Mouse (Mus musculus) mouse trophoblast stem cell (cell line): ENCODE data around the gene Fscn2.
"Not testable (repeated sequence)": the region's sequence is repeated elsewhere in the genome, so short reads cannot be mapped to it uniquely, and the experiment has no call there.

ENCODE experiments used
- in situ Hi-C, 2 experiments: fragments of 300-500 bp; cut with MseI, MboI; formaldehyde crosslinking; loops; 2 replicates in 1 of 2; 3 replicates in 1 of 2; pipeline ENCODE4 v1.15.1; 2025

The Fscn2 gene

DNA sequence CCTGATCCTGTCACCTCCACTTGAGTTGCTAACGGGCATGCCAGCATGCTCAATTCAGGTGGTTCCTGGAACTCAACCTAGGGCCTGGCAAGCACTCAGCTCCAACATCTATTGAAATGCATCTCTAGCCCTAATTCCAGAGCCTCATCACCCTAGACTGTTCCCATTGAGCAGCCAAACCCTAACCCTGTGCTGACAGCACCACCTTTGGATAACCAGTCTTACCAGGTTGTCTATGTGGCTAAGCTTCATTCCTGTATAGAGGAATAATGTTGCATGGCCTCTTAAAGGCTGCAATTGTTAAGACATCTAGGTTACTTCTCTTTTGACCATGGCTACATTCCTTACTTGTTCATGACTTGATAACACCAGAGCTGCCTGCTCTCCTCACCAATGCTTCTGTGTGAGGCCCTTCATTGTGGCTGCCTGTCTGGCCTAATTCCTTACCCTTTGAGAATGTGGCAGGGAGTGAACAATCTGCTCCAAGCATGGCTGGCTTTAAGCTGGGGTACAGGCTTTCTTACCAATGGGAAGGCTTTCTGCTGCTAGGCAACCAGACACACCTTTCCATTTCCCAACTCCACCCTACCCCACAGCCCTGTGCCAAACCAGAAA is 16.2 kb upstream of the Fscn2 start:
- in situ Hi-C loops: no loop called here

DNA sequence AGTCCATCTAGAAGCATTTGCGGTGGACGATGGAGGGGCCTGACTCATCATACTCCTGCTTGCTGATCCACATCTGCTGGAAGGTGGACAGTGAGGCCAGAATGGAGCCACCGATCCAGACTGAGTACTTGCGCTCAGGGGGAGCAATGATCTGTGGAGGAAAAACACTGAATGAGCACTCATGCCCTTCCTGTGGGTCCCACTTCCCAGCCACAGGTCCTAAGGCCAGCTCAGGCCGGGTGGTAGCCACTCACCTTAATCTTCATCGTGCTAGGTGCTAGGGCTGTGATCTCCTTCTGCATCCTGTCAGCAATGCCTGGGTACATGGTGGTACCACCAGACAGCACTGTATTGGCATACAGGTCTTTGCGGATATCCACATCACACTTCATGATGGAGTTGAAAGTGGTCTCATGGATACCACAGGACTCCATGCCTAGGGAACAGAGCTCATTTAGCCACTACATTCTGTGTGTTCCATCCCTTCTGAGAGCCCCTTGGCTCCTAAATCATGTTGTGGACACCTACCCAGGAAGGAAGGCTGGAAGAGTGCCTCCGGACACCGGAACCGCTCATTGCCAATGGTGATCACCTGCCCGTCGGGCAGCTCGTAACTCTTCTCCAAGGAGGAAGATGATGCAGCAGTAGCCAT is 14.8 kb upstream of the Fscn2 start:
- in situ Hi-C loops: not testable (repeated sequence)

DNA sequence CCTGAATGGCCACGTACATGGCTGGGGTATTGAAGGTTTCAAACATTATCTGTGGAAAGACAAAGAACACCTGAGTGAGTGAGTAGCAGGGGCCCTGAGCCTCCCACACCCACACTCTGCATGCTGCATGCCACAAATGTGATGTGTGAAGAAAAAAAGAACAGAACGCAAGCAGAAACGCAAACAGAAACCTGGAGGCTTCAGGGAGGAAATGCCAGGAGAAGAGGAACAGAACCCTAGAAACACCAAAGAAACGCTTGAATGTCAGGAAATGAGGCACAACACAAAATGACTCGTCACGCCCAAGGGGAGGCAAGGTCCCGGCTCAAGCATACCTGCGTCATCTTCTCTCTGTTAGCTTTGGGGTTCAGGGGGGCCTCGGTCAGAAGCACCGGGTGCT is 14.0 kb upstream of the Fscn2 start:
- in situ Hi-C loops: no loop called here

DNA sequence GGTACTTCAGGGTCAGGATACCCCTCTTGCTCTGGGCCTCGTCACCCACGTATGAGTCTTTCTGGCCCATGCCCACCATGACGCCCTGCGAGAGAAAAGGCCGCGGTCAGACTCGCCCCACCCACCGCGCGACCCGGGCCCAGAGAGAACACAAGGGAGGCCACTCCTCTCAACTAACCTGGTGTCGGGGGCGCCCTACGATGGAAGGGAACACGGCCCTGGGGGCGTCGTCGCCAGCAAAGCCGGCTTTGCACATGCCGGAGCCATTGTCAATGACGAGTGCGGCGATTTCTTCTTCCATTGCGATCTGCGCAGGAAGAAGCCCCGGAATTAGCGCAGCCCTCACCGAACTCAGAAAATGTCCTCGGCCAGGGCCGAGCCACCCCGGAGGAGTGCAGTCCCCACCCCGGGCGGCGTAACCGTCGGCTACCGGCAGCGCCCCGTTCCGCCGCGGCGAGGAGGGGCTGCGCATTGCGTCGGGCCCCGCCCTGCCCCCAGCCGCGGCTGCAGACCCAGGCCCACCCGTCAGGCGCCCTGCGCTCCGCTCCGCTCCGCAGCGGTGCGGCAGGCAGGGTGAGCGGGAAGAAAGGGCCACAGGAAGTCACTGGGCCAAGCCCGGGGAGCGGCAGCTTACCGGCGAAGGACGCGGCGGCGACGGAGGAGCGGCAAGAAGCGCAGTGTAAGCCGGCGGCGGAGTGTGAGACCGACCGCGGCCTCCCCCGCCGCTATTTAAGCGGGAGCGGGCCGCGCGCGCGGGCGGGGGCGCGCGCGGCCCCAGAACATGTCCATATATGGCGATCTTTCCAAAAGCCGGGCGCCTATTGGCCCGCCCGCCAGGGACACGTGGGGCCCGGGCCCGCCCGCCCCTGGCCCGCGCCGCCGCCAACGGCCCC is 13.3 kb upstream of the Fscn2 start, which contains the start of gene Actg1:
Gene Actg1 (minus strand): TSS at position 752 of the 893 bp plus-strand sequence.
- in situ Hi-C loops: no loop called here

DNA sequence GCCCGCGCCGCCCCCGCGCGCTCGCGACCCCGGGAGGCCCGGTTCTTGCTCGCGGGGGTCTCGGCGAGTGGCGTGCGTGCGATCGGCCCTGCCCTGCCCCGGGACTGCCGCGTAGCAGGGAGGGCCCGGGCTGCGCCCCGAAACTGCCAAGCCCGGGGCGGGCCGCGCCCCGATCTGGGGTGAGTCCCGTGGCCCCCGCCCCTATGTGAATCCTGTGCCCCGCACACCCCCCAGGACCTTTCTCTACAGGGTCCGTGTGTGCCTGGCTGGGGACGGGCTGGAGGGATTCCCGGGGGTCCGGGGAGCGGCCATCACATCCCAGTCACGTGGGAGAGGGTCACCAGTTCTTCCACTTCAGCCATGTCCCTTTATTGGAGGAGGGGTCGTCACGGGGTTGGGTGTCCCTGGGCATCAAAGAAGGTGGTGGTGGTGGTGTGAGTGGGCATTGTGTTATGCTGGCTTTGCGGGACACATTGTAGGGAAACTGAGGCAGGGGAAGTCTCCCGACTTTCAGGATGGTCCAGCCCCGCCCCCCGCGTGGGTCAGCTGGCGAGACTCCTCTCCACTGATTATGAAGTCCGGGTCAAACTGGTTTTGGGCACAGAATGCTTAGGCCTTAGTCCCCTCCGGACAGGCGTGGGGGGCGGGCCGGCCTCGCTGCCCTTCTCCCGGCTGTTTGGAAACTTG is 12.5 kb upstream of the Fscn2 start:
- in situ Hi-C loops: no loop called here

DNA sequence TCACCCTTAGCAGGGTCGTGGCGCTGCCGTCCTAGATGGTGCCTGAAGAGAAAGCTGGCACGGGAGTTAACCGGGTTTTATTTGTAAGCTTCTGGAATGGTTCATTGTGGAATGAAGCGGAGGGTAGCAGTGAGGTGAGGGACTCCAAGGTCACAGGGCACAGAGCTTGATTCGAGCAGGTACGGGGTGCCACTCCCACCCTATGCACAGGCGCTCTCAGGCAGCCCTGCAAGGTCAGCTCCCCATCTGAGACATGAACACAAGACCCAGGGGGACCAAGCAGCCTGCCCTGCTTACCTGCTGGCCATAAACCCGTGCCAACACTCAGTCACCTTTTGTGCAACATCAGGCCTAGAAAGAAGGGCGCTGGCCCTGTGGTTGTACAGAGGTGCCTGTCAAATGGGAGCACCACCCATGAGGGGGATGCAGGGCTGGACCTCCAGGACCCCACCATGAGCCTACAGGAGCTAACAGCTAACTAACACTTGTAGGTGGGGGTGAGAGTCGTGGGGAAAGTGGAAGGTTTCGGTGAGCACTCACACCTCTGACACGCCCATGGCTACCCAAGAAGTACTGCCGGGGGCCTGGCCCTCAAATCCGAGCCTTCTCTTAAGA is 11.9 kb upstream of the Fscn2 start:
- in situ Hi-C loops: no loop called here

DNA sequence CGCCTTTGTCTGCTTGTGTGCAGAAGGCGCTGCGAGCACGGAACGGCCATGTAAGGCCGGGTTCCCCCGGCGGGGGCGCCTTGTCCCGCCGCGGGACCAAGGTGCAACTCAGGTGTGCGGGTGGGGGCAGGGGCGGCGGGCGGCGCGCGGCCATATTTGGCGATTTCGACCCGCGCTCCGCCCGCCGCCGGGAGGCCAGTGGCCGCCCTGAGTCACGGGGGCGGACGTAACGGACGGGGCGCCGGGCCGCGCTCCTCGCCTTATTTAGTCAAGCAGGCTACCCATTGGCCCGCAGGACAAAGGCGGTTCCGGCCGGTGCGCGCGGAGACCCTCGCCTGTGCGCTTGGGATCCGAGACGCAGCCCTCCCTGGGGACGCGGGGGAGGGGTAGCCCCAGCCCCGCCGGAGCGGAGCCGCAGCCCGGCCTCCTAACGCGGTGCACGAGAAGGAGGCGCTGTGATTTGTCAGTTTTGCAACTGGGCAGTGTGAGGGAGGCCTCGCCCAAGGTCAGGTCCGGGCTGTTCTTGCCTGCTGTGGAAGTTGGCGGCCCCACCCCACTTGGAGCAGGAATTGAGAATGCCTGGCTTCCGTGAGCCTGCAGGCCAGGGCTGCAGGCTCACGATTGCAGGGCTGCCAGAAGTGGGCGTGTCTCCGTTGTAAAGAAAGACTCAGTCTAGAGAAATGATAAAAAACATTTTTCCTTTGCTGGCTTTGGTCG is 11.2 kb upstream of the Fscn2 start:
- in situ Hi-C loops: no loop called here

DNA sequence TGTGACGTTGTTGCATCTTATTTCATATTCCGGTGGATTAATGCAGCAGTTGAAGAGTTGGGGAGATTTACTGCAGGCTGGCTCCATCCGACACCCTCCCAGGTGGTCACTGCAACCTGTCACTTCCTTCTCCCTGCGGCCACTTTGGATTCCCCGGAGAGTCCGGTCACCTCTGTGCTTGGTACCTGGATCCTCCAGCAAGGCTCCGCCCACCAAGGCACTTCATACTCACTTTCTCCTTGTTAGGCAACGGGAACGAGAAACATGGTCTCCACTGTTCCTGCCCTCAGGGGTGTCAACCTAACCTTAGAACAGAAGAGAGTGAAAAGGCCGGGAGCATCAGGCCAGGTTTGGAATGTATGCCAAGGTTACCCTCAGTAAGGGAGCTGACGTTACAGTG is 10.6 kb upstream of the Fscn2 start:
- in situ Hi-C loops: no loop called here

DNA sequence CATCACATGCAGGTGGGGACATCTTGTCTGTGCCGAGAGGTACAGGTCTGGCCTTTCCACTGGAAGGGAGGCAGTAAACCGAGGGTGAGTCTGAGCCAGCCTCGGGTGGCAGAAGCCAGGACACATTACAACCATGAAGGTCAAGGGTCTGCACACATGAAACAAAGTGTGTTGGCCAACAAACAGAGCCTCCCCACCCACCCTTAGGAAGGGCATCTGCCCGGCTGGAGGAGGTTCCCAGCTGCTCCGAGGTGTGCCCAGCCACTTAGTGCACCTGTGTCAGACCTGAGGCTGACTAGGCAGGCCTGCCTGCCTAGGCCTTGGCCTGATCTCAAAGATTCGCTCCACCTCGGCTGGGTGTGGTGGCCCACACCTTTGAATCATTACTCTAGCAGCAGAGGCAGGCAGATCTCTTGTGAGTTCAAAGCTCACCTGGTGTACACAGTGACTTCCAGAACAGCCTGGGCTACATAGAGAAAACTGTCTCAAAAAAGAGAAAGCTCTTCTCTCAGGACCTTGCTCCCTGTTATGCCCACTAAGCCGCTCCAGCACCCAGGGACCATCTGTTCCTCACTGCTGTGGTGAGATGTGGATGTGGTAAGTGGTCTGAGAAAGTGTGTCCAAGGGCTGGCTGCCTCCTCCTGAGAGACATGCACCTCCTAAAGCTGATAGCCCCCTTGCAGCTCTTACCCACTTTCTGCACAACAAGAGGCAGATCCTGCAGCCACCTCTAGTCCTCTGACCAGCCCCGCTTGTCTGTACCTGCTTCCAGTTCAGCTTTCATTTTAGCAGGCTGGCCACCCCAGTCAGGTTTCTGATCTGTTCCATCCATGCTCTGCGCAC is 9.9 kb upstream of the Fscn2 start:
- in situ Hi-C loops: no loop called here

DNA sequence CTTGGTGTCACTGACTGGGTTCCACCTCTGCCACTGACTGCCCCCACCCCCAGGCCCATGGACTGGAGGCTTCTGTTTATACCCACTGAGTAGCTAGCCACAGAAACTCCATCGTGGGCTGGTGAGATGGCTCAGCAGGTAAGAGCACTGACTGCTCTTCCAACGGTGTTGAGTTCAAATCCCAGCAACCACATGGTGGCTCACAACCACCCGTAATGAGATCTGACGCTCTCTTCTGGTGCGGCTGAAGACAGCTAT is 9.3 kb upstream of the Fscn2 start:
- in situ Hi-C loops: not testable (repeated sequence)

DNA sequence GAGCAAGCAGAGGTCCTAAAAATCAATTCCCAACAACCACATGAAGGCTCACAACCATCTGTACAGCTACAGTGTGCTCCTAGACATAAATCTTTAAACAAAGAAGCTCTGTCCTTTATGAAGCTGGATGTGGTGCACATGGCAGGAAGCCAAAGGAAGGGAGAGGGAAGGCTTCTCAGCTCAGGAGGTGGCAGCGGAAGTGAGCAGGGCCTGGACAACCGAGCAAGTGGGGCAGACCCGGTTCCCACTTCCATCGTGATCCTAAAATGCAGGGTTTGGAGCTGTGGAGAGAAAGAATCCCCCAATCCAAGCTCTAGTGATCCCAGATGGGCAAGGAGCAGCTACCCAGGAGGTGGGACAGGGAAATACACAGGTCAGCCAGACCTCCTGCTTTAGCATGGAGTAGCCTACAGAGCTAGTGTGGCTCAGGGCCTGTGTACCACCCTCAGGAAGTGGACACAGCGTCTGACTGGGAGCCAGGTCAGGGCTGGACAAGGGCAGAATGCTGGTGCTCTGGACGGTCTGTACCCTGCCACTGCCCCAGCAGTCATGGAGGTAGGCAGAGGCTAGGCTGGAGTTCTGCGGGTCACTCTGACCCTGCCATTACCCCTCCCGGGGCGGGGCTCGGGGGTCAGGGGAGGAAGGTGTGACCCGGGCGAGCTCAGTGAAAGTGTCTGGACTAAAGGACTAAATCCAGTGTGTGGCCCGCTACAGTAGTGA is 8.6 kb upstream of the Fscn2 start:
- in situ Hi-C loops: no loop called here

DNA sequence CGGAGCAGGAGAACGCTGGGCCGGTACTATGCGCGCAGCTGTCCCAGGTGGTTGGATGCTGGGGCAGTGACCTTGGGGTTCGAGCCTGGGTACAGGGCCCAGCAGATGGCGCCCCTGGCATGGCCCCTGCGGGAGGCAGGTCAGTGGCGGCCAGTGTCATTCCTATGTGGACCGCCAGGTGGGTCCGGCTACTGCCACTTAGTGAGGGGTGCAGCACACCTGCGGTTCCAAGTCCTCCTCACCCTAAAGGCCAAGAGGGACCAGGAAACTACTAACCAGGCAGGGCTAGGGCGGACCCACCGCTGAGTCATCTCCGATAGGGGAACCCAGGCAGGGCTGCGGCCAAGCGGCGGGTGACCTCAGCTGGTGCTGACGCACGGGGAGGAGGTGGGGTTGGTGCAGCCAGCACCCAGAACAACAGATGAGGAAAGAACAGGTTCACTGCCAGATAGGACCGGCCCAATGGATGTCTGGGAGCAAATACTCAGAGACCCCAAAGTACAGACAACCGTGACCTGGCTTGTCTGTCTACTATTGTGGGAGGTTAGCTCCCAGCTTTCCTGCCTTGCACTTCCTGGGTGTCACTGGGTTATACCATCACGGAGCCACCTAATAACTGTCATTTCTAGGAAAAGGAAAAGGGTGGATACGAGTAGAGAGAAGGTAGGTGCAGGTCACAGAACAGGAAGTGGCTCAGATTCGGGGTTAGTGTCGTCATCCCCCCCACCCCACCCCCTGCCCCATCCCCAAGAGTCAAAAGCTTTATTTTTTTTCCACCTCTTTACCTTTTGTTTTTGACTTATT is 7.6 kb upstream of the Fscn2 start:
- in situ Hi-C loops: no loop called here

DNA sequence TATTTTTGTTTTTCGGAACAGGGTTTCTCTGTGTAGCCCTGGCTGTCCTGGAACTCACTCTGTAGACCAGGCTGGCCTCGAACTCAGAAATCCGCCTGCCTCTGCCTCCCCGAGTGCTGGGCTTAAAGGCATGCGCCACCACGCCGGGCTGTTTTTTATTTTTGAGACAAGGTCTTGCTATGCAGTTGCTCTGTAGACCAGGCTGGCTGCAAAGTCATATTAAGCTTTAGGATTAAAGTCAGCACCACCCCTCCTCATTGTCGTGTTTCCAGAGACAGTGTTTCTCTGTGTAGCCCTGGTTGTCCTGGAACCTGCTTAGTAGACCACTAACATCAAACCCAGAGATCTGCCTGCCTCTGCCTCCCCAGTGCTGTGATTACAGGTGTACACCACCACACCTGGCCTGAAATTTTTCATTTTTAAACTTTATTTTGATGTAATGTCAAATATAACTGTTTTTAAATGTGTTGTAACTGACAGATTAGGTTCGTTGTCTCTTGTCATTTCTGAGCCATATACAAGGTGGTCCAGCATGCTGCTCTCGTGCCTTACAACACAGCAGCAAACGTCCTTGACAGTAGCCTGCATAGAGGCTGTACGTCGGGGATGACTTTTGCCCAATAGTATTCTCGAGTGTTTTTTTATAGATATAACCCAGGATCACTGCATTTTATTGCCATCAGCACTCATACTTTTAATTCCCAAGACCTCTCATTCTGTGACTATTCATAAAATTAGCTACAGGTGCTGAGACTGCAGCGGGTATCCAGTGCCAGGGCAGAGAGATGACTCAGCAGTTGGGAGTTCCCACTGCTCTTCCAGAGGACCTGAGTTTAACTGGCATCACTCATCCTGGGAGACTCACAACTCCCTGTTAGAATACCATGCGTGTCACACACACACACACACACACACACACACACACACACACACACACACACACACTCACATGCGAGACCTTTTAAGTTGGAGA is 6.7 kb upstream of the Fscn2 start:
- in situ Hi-C loops: no loop called here

DNA sequence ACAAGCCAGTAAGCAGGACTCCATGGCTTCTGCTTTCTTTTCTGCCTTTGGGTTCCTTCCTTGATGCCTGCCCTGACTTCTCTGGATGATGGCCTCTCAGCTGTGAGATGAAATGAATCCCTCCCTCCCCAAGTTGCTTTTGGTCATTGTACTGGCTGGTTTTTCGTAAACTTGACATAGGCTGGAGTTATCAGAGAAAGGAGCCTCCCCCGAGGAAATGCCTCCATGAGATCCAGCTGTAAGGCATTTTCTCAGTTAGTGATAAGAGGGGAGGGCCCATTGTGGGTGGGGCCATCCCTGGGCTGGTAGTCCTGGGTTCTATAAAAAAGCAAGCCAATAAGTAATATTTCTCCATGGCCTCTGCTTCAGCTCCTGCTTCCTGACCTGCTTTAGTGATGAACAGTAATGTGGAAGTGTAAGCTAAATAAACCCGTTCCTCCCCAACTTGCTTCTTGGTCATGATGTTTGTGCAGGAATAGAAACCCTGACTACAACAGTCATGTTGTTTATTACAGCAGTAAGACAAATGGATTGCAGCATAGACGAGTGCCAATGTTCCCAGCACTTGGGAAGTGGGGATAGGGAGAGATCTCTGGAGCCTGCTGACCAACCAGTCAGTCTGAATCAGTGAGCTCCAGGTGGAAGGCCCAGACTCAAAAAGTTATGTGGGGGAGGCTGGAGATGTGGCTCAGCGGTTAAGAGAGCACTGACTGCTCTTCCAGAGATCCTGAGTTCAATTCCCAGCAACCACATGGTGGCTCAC is 5.9 kb upstream of the Fscn2 start:
- in situ Hi-C loops: no loop called here

DNA sequence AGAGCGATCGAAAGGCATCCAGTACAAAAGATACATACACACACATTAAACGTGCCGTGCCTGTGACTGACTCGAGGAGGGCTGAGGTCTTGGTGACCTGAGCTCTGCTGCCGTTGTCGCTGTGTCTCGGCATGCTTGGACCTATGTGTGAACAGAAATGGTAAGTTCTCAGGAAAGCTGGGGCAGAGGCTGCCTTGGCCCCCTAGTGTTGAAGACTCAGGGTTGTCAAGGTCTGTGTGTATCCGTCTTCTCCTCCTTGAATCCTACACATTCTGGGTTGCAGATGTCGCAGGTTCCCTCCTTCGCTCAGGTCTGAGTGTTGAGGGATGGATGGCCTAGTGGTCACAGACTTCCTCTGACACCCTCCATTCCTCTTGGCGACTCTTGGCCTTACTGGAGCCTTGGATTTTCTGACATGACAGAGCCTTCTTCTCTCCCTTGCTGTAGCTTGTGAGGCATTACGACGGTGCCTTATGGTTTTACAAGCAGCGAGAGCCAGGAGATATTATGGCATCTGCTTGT is 5.0 kb upstream of the Fscn2 start:
- in situ Hi-C loops: no loop called here

DNA sequence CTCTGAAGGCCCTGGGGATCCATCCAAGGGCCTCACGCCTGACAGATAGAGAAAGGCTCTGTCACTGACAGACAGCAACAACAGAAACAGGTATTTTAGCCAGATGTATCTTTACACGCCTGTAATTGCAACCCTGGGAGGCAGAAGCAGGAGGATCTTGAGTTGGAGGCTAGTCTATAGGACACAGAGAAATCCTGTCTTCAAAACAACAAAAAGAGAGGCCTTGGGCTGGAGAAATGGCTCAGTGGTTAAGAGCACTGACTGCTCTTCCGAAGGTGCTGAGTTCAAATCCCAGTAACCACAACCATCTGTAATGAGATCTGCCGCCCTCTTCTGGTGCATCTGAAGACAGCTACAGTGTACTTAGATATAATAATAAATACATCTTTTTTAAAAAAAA is 4.4 kb upstream of the Fscn2 start:
- in situ Hi-C loops: no loop called here
